In genomic region chr9:70834217-70834616, GRCm38 (mm10) we compare ENCODE assay signal across 8 mouse cellular contexts.
DNase-seq lines count a peak whose midpoint lies in the region; ATAC-seq and TF ChIP-seq lines count a peak whose summit lies in the region.

No protein-coding gene starts in this region.

- no peak for TF ChIP-seq EP300 in stomach, postnatal 0 days (optimal IDR thresholded peaks at IDR 0.05)

- WGBS in heart, embryonic 16.5 days, result 90% methylated on average over 3 of the region's 3 CpGs
- WGBS in neural tube, embryonic 14.5 days, result 84% methylated on average over 3 of the region's 3 CpGs
- 92% methylated on average over 3 of the region's 3 CpGs for whole genome bisulfite sequencing in limb, embryonic 10.5 days
- 76% methylated on average over 3 of the region's 3 CpGs for WGBS in stomach, postnatal 0 days
- 92% methylated on average over 3 of the region's 3 CpGs for WGBS in forebrain, embryonic 11.5 days

- H3K27ac ChIP-seq in heart, embryonic 16.5 days (ENCODE audit: low read length), result peak overlapping the region; percentile 72
- 0 out of 2 replicates have a peak overlapping the region, but pooled peaks have one; percentile 3 for H3K27ac ChIP-seq in neural tube, embryonic 14.5 days (ENCODE audit: low read depth, low read length)
- H3K27ac ChIP-seq in limb, embryonic 10.5 days, result 0 out of 2 replicates have a peak overlapping the region, but pooled peaks have one; percentile 7
- peak overlapping the region; percentile 90 for H3K27ac ChIP-seq in stomach, postnatal 0 days (replicated peaks)
- H3K27ac ChIP-seq in forebrain, embryonic 11.5 days (ENCODE audit: low read depth, low read length), result no peak overlapping the region

- no peak for ATAC-seq in heart, embryonic 16.5 days (replicated peaks; ENCODE audit: extremely low read depth, insufficient read depth, low FRiP score)
- no peak for ATAC-seq in neural tube, embryonic 14.5 days (ENCODE audit: low read depth)
- ATAC-seq in stomach, postnatal 0 days (ENCODE audit: low FRiP score, low TSS enrichment), result no peak; the same call in 1 of the 2 replicates
- no peak for ATAC-seq in forebrain, embryonic 11.5 days (replicated peaks; ENCODE audit: low FRiP score)

- no peaks in the 10 kb centered on the region for H3K36me3 ChIP-seq in heart, embryonic 16.5 days (ENCODE audit: control insufficient read depth, insufficient read depth)
- H3K36me3 ChIP-seq in neural tube, embryonic 14.5 days (ENCODE audit: control insufficient read depth, insufficient read depth, low read length), result no peaks in the 10 kb centered on the region
- no peaks in the 10 kb centered on the region for H3K36me3 ChIP-seq in limb, embryonic 10.5 days
- no peaks in the 10 kb centered on the region for H3K36me3 ChIP-seq in stomach, postnatal 0 days (ENCODE audit: control insufficient read depth, insufficient read depth, low read length)
- no peaks in the 10 kb centered on the region for H3K36me3 ChIP-seq in forebrain, embryonic 11.5 days (ENCODE audit: control insufficient read depth, insufficient read depth, low read length)

- no peaks in the 10 kb centered on the region for H3K27me3 ChIP-seq in heart, embryonic 16.5 days (ENCODE audit: control insufficient read depth, insufficient read depth, low read length)
- H3K27me3 ChIP-seq in neural tube, embryonic 14.5 days (ENCODE audit: control insufficient read depth, insufficient read depth, low read length), result no peaks in the 10 kb centered on the region
- no peaks in the 10 kb centered on the region for H3K27me3 ChIP-seq in limb, embryonic 10.5 days (ENCODE audit: low read depth, poor library complexity, severe bottlenecking)
- no peaks in the 10 kb centered on the region for H3K27me3 ChIP-seq in stomach, postnatal 0 days (ENCODE audit: control insufficient read depth, insufficient read depth, low read length)
- H3K27me3 ChIP-seq in forebrain, embryonic 11.5 days (ENCODE audit: control insufficient read depth, insufficient read depth, low read length), result no peaks in the 10 kb centered on the region

- H3K4me3 ChIP-seq in heart, embryonic 16.5 days (ENCODE audit: low read length), result no peak overlapping the region
- no peak overlapping the region for H3K4me3 ChIP-seq in neural tube, embryonic 14.5 days (ENCODE audit: low read depth, low read length)
- no peak overlapping the region for H3K4me3 ChIP-seq in limb, embryonic 10.5 days
- no peak overlapping the region for H3K4me3 ChIP-seq in stomach, postnatal 0 days (ENCODE audit: low read depth, low read length)
- H3K4me3 ChIP-seq in forebrain, embryonic 11.5 days (ENCODE audit: low read depth, low read length), result no peak overlapping the region

- intact Hi-C loops in heart, postnatal 10 days (cut with DNase I), result no loop called here

- H3K9me3 ChIP-seq in heart, embryonic 16.5 days (replicated peaks; ENCODE audit: control insufficient read depth, low read length), result no peaks in the 10 kb centered on the region
- no peaks in the 10 kb centered on the region for H3K9me3 ChIP-seq in neural tube, embryonic 14.5 days (ENCODE audit: control insufficient read depth, low read length)
- no peaks in the 10 kb centered on the region for H3K9me3 ChIP-seq in limb, embryonic 10.5 days (replicated peaks)
- no peaks in the 10 kb centered on the region for H3K9me3 ChIP-seq in stomach, postnatal 0 days (ENCODE audit: control insufficient read depth, low read length)
- no peaks in the 10 kb centered on the region for H3K9me3 ChIP-seq in forebrain, embryonic 11.5 days (ENCODE audit: control insufficient read depth, low read length)

- no peak for TF ChIP-seq CTCF in stomach, postnatal 0 days (IDR thresholded peaks at IDR 0.05; ENCODE audit: low read depth)

- no peak for DNase-seq in heart, postnatal 10 days
- no peak for DNase-seq in neural tube, embryonic 10.5 days (ENCODE audit: extremely low spot score, low spot score)
- DNase-seq in limb, embryonic 10.5 days (ENCODE audit: low spot score), result no peak
- no peak for DNase-seq in stomach, postnatal 0 days (ENCODE audit: low spot score)
- no peak for DNase-seq in forebrain, embryonic 11.5 days (ENCODE audit: low spot score)
- no peak for DNase-seq in cerebellum, adult 18-20 months

- H3K4me2 ChIP-seq in heart, embryonic 16.5 days (ENCODE audit: low read depth, low read length), result no peak overlapping the region
- H3K4me2 ChIP-seq in neural tube, embryonic 14.5 days (ENCODE audit: low read depth, low read length), result no peak overlapping the region
- no peak overlapping the region for H3K4me2 ChIP-seq in stomach, postnatal 0 days (replicated peaks; ENCODE audit: low read depth)
- H3K4me2 ChIP-seq in forebrain, embryonic 11.5 days (ENCODE audit: low read depth, low read length, severe bottlenecking), result no peak overlapping the region

- no peak overlapping the region for H3K9ac ChIP-seq in heart, embryonic 16.5 days (ENCODE audit: low read length)
- no peak overlapping the region for H3K9ac ChIP-seq in neural tube, embryonic 14.5 days (replicated peaks; ENCODE audit: low read depth, low read length)
- H3K9ac ChIP-seq in stomach, postnatal 0 days (ENCODE audit: low read length), result no peak overlapping the region
- no peak overlapping the region for H3K9ac ChIP-seq in forebrain, embryonic 11.5 days (ENCODE audit: low read length)

- H3K4me1 ChIP-seq in heart, embryonic 16.5 days (ENCODE audit: control insufficient read depth, insufficient read depth, low read length), result peaks cover 13% of the 10 kb centered on the region
- H3K4me1 ChIP-seq in neural tube, embryonic 14.5 days (ENCODE audit: control insufficient read depth, insufficient read depth, low read length), result no peaks in the 10 kb centered on the region
- peaks cover 6% of the 10 kb centered on the region; the same call in 1 of the 2 replicates for H3K4me1 ChIP-seq in limb, embryonic 10.5 days
- no peaks in the 10 kb centered on the region; the same call in 1 of the 2 replicates for H3K4me1 ChIP-seq in stomach, postnatal 0 days (replicated peaks; ENCODE audit: control insufficient read depth, insufficient read depth)
- no peaks in the 10 kb centered on the region for H3K4me1 ChIP-seq in forebrain, embryonic 11.5 days (replicated peaks; ENCODE audit: control insufficient read depth, insufficient read depth, low read length)
